Mouse (Mus musculus) granulocyte monocyte progenitor cell, adult 5-6 weeks (primary cell): ENCODE results near the gene Lnx2. TPM values are rescaled to one million over a fixed set of nuclear protein-coding genes. Genes with fewer than 3 reads are reported as not detected.
A peak's percentile ranks its signal among the peaks of the same experiment; 100 is the strongest.

Experiments
- ATAC-seq: replicated peaks from 2 replicates; pipeline ENCODE4 v1.8.0; 2016; ENCODE audit warnings: mild to moderate bottlenecking, moderate TSS enrichment, inconsistent platforms; ENCODE audit not compliant: poor library complexity, severe bottlenecking
- total RNA-seq, 2 experiments: library from RNA; stranded (forward) in 1 of 2; stranded (reverse) in 1 of 2; fragments of 200-712, 200-1000 nt in 1 of 2; fragments of >200 nt in 1 of 2; fragmentation: Nextera tagmentation in 1 of 2; gene quantifications; 2 replicates each; pipeline ENCODE4 v1.2.3; 2014 to 2017

Lnx2 gene
- total RNA-seq, 2 experiments from 2014 or later: 8.9 to 11.3 TPM

- no peak for ATAC-seq
Measured at GRCm38 (mm10) chr5:147078110-147078900, 1.9 kb upstream of the Lnx2 start.

- ATAC-seq: peak; percentile 73
Measured at GRCm38 (mm10) chr5:147077305-147078034, 1.1 kb upstream of the Lnx2 start.

GRCm38 (mm10) chr5:147076799-147077165, 396 bp upstream of the Lnx2 start, which contains the start of gene Polr1d:
Polr1d (plus strand) TSS chr5:147077050.
- ATAC-seq: no peak

- no peak for ATAC-seq
Measured at GRCm38 (mm10) chr5:147075103-147076025, 1.0 kb downstream of the Lnx2 start.

GRCm38 (mm10) chr5:147073805-147074204, 2.6 kb downstream of the Lnx2 start:
- ATAC-seq: no peak

- no peak for ATAC-seq
Measured at GRCm38 (mm10) chr5:147071886-147072285, 4.5 kb downstream of the Lnx2 start.

GRCm38 (mm10) chr5:147070791-147071516, 5.4 kb downstream of the Lnx2 start:
- ATAC-seq: no peak

- ATAC-seq: no peak
Measured at GRCm38 (mm10) chr5:147068876-147069275, 7.5 kb downstream of the Lnx2 start.

GRCm38 (mm10) chr5:147066965-147067364, 9.4 kb downstream of the Lnx2 start:
- ATAC-seq: no peak

GRCm38 (mm10) chr5:147066129-147066528, 10.3 kb downstream of the Lnx2 start:
- ATAC-seq: no peak

GRCm38 (mm10) chr5:147063215-147063661, 13.1 kb downstream of the Lnx2 start:
- ATAC-seq: no peak

GRCm38 (mm10) chr5:147060024-147060423, 16.4 kb downstream of the Lnx2 start:
- ATAC-seq: peak; percentile 71

GRCm38 (mm10) chr5:147059319-147059718, 17.1 kb downstream of the Lnx2 start:
- peak; percentile 80 for ATAC-seq

GRCm38 (mm10) chr5:147058661-147059060, 17.7 kb downstream of the Lnx2 start:
- ATAC-seq: no peak

GRCm38 (mm10) chr5:147057626-147058414, 18.6 kb downstream of the Lnx2 start:
- ATAC-seq: no peak

- no peak for ATAC-seq
Measured at GRCm38 (mm10) chr5:147056712-147057290, 19.6 kb downstream of the Lnx2 start.

- ATAC-seq: no peak
Measured at GRCm38 (mm10) chr5:147055572-147056245, 20.7 kb downstream of the Lnx2 start.

- no peak for ATAC-seq
Measured at GRCm38 (mm10) chr5:147054747-147055270, 21.6 kb downstream of the Lnx2 start.
